Comparison of ENCODE assay signal across 9 mouse cellular contexts in genomic region chr15:10980712-10981111, GRCm38 (mm10). TPM values are rescaled to one million over a fixed set of nuclear protein-coding genes. Genes with fewer than 3 reads are reported as not detected.
DNase-seq lines count a peak whose midpoint lies in the region; ATAC-seq lines count a peak whose summit lies in the region.
"Had no signal": no experiment of that assay in that cellular context is flagged by ENCODE, and none has a peak within 500 bp of the region (broad histone marks: within the 10 kb centered on the region; RNA-seq: fewer than 3 reads in every experiment).

No protein-coding gene starts in this region.

- H3K27ac ChIP-seq in intestine, embryonic 14.5 days (ENCODE audit: low read depth): no peak overlapping the region
- no peak overlapping the region for H3K27ac ChIP-seq in intestine, embryonic 15.5 days
- H3K27ac ChIP-seq in embryonic facial prominence, embryonic 10.5 days (replicated peaks): no peak overlapping the region
- H3K27ac ChIP-seq in hindbrain, embryonic 15.5 days (replicated peaks): no peak overlapping the region
- no peak overlapping the region for H3K27ac ChIP-seq in midbrain, embryonic 13.5 days

- peaks cover 12% of the 10 kb centered on the region; the same call in 1 of the 2 replicates for H3K4me1 ChIP-seq in intestine, embryonic 14.5 days (replicated peaks; ENCODE audit: control insufficient read depth, insufficient read depth, low read length)
- H3K4me1 ChIP-seq in intestine, embryonic 15.5 days (replicated peaks): 0 out of 2 replicates have a peak, but pooled peaks cover 2% of the 10 kb centered on the region
- peaks cover 11% of the 10 kb centered on the region for H3K4me1 ChIP-seq in embryonic facial prominence, embryonic 10.5 days
- H3K4me1 ChIP-seq in hindbrain, embryonic 15.5 days (replicated peaks): peaks cover 14% of the 10 kb centered on the region
- H3K4me1 ChIP-seq in midbrain, embryonic 13.5 days (replicated peaks): peaks cover 11% of the 10 kb centered on the region

- DNase-seq in intestine, embryonic 14.5 days (ENCODE audit: low spot score): no peak
- DNase-seq in embryonic facial prominence, embryonic 10.5 days (ENCODE audit: low spot score): no peak
- DNase-seq in cerebellum, adult 11 months: no peak
- DNase-seq in right cerebral cortex, postnatal 14 days: no peak
- no peak for DNase-seq in lung, postnatal 25 days (ENCODE audit: low spot score)
- DNase-seq: right cerebral cortex, postnatal 4 days had no signal

- no peaks in the 10 kb centered on the region for H3K27me3 ChIP-seq in intestine, embryonic 14.5 days (replicated peaks; ENCODE audit: control insufficient read depth, insufficient read depth, low read length)
- no peaks in the 10 kb centered on the region for H3K27me3 ChIP-seq in intestine, embryonic 15.5 days (replicated peaks)
- H3K27me3 ChIP-seq in embryonic facial prominence, embryonic 10.5 days (replicated peaks; ENCODE audit: low read depth, poor library complexity, severe bottlenecking): no peaks in the 10 kb centered on the region
- H3K27me3 ChIP-seq in hindbrain, embryonic 15.5 days: no peaks in the 10 kb centered on the region
- no peaks in the 10 kb centered on the region for H3K27me3 ChIP-seq in midbrain, embryonic 13.5 days

- H3K36me3 ChIP-seq in intestine, embryonic 14.5 days (ENCODE audit: control insufficient read depth, insufficient read depth, low read length): no peaks in the 10 kb centered on the region
- H3K36me3 ChIP-seq in intestine, embryonic 15.5 days: no peaks in the 10 kb centered on the region
- no peaks in the 10 kb centered on the region; the same call in 1 of the 2 replicates for H3K36me3 ChIP-seq in embryonic facial prominence, embryonic 10.5 days (replicated peaks)
- no peaks in the 10 kb centered on the region for H3K36me3 ChIP-seq in hindbrain, embryonic 15.5 days
- H3K36me3 ChIP-seq in midbrain, embryonic 13.5 days: no peaks in the 10 kb centered on the region

- no peaks in the 10 kb centered on the region for H3K9me3 ChIP-seq in intestine, embryonic 14.5 days (ENCODE audit: control insufficient read depth, low read length)
- no peaks in the 10 kb centered on the region for H3K9me3 ChIP-seq in intestine, embryonic 15.5 days
- no peaks in the 10 kb centered on the region for H3K9me3 ChIP-seq in embryonic facial prominence, embryonic 10.5 days
- H3K9me3 ChIP-seq in hindbrain, embryonic 15.5 days: no peaks in the 10 kb centered on the region
- no peaks in the 10 kb centered on the region for H3K9me3 ChIP-seq in midbrain, embryonic 13.5 days

- no peak overlapping the region; the same call in 1 of the 2 replicates for H3K4me3 ChIP-seq in intestine, embryonic 14.5 days (ENCODE audit: low read depth, low read length)
- H3K4me3 ChIP-seq in intestine, embryonic 15.5 days (replicated peaks): no peak overlapping the region
- peak overlapping the region; percentile 79; the same call in 1 of the 2 replicates for H3K4me3 ChIP-seq in embryonic facial prominence, embryonic 10.5 days
- H3K4me3 ChIP-seq in hindbrain, embryonic 15.5 days: no peak overlapping the region
- no peak overlapping the region; the same call in 1 of the 2 replicates for H3K4me3 ChIP-seq in midbrain, embryonic 13.5 days (replicated peaks)

- WGBS in intestine, embryonic 14.5 days: 69% methylated on average over 2 of the region's 2 CpGs
- 49% methylated on average over 2 of the region's 2 CpGs for WGBS in intestine, embryonic 15.5 days
- WGBS in embryonic facial prominence, embryonic 10.5 days: 75% methylated on average over 2 of the region's 2 CpGs
- 62% methylated on average over 2 of the region's 2 CpGs for WGBS in hindbrain, embryonic 15.5 days
- 73% methylated on average over 2 of the region's 2 CpGs for WGBS in midbrain, embryonic 13.5 days

- ATAC-seq in intestine, embryonic 14.5 days (replicated peaks; ENCODE audit: low FRiP score, low TSS enrichment, low read depth): no peak
- no peak for ATAC-seq in intestine, embryonic 15.5 days
- ATAC-seq in hindbrain, embryonic 15.5 days (ENCODE audit: low FRiP score, low read depth): no peak
- ATAC-seq in midbrain, embryonic 13.5 days: no peak

- peak overlapping the region; percentile 80 for H3K4me2 ChIP-seq in intestine, embryonic 14.5 days (ENCODE audit: low read length)
- no peak overlapping the region for H3K4me2 ChIP-seq in intestine, embryonic 15.5 days (replicated peaks)
- peak overlapping the region; percentile 76 for H3K4me2 ChIP-seq in hindbrain, embryonic 15.5 days
- H3K4me2 ChIP-seq in midbrain, embryonic 13.5 days (replicated peaks): peak overlapping the region; percentile 65

- H3K9ac ChIP-seq in intestine, embryonic 14.5 days (ENCODE audit: low read length): peak overlapping the region; percentile 70; the same call in 1 of the 2 replicates
- no peak overlapping the region for H3K9ac ChIP-seq in intestine, embryonic 15.5 days
- H3K9ac ChIP-seq in hindbrain, embryonic 15.5 days: no peak overlapping the region; the same call in 1 of the 2 replicates
- peak overlapping the region; percentile 74; the same call in 1 of the 2 replicates for H3K9ac ChIP-seq in midbrain, embryonic 13.5 days (replicated peaks)

RNA-seq across cellular contexts. Expression of gene Amacr, which starts 0.8 kb away (rescaled TPM):
- polyA plus RNA-seq in intestine, embryonic 14.5 days (2014; fragmentation: Nextera tagmentation; extraction: Ambion mirVana): 21.6 and 22.7 TPM in 2 replicates
- 20.6 and 21.6 TPM in 2 replicates for polyA plus RNA-seq in intestine, embryonic 15.5 days (2015; fragmentation: Nextera tagmentation; extraction: Ambion mirVana)
- polyA plus RNA-seq in embryonic facial prominence, embryonic 10.5 days (2016; fragmentation: Nextera tagmentation; extraction: Ambion mirVana): 14.3 and 14.7 TPM in 2 replicates
- polyA plus RNA-seq in hindbrain, embryonic 15.5 days (2015; fragmentation: Nextera tagmentation; extraction: Ambion mirVana): 10.3 and 12.7 TPM in 2 replicates
- polyA plus RNA-seq in midbrain, embryonic 13.5 days (2015; fragmentation: Nextera tagmentation; extraction: Ambion mirVana): 8.8 and 9.3 TPM in 2 replicates

RNA-seq across cellular contexts. Expression of gene Slc45a2, which starts 19.8 kb away (rescaled TPM):
- not detected in 2 replicates for polyA plus RNA-seq in intestine, embryonic 14.5 days (2014; fragmentation: Nextera tagmentation; extraction: Ambion mirVana)
- polyA plus RNA-seq in intestine, embryonic 15.5 days (2015; fragmentation: Nextera tagmentation; extraction: Ambion mirVana): not detected in 2 replicates
- polyA plus RNA-seq in embryonic facial prominence, embryonic 10.5 days (2016; fragmentation: Nextera tagmentation; extraction: Ambion mirVana): 0.06 and 0.39 TPM in 2 replicates
- polyA plus RNA-seq in hindbrain, embryonic 15.5 days (2015; fragmentation: Nextera tagmentation; extraction: Ambion mirVana): 0.08 and 0.14 TPM in 2 replicates
- polyA plus RNA-seq in midbrain, embryonic 13.5 days (2015; fragmentation: Nextera tagmentation; extraction: Ambion mirVana): 0.09 TPM in 1 of 2 replicates, not detected in the other

RNA-seq across cellular contexts. Expression of gene C1qtnf3, which starts 28.6 kb away (rescaled TPM):
- 0.95 and 1.7 TPM in 2 replicates for polyA plus RNA-seq in intestine, embryonic 14.5 days (2014; fragmentation: Nextera tagmentation; extraction: Ambion mirVana)
- polyA plus RNA-seq in intestine, embryonic 15.5 days (2015; fragmentation: Nextera tagmentation; extraction: Ambion mirVana): 2.2 and 2.6 TPM in 2 replicates
- polyA plus RNA-seq in embryonic facial prominence, embryonic 10.5 days (2016; fragmentation: Nextera tagmentation; extraction: Ambion mirVana): 0.26 and 0.27 TPM in 2 replicates
- polyA plus RNA-seq in hindbrain, embryonic 15.5 days (2015; fragmentation: Nextera tagmentation; extraction: Ambion mirVana): 3.2 and 3.6 TPM in 2 replicates
- polyA plus RNA-seq in midbrain, embryonic 13.5 days (2015; fragmentation: Nextera tagmentation; extraction: Ambion mirVana): 0.30 and 0.52 TPM in 2 replicates

RNA-seq across cellular contexts. Expression of gene Rxfp3, which starts 57.1 kb away (rescaled TPM):
- not detected in 2 replicates for polyA plus RNA-seq in intestine, embryonic 14.5 days (2014; fragmentation: Nextera tagmentation; extraction: Ambion mirVana)
- polyA plus RNA-seq in intestine, embryonic 15.5 days (2015; fragmentation: Nextera tagmentation; extraction: Ambion mirVana): 0.05 TPM in 1 of 2 replicates, not detected in the other
- polyA plus RNA-seq in embryonic facial prominence, embryonic 10.5 days (2016; fragmentation: Nextera tagmentation; extraction: Ambion mirVana): 0.67 and 0.80 TPM in 2 replicates
- polyA plus RNA-seq in hindbrain, embryonic 15.5 days (2015; fragmentation: Nextera tagmentation; extraction: Ambion mirVana): 5.6 TPM in 2 replicates
- 1.2 and 1.3 TPM in 2 replicates for polyA plus RNA-seq in midbrain, embryonic 13.5 days (2015; fragmentation: Nextera tagmentation; extraction: Ambion mirVana)

Comparison
In these comparisons a context has a peak if more than half of its experiments do, and no peak if none do; other contexts are left out.
1. H3K9ac ChIP-seq: peak in intestine, embryonic 14.5 days (single experiment) and midbrain, embryonic 13.5 days (single experiment); none in intestine, embryonic 15.5 days (single experiment) and hindbrain, embryonic 15.5 days (single experiment).